Mouse (Mus musculus): ENCODE results near the gene Meis3. TPM values are rescaled to one million over a fixed set of nuclear protein-coding genes. Genes with fewer than 3 reads are reported as not detected.
A peak's percentile ranks its signal among the peaks of the same experiment; 100 is the strongest.

The Meis3 gene
- total RNA-seq, 4 experiments from 2014 or later, result 11.5 to 27.5 (median 19.7) TPM

DNA sequence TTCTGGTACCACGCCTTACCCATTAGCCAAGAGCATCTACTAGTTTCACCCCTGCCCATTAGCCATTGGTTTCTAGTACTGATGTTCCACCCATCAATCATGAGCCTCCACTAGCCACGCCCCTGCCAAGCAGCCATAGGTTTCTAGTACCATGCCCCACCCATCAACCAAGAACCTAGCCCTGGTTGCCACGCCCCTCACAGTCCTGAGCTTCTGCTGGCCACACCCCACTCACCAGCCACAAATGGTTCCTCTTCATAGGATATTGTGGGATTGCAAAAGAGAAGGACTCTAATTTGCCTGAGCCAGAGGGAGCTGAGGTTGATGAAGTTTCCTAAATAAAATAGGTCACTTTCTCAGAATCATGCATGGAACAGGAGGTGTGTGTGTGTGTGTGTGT, 14.2 kb upstream of the Meis3 start:
- no peak for DNase-seq

DNA sequence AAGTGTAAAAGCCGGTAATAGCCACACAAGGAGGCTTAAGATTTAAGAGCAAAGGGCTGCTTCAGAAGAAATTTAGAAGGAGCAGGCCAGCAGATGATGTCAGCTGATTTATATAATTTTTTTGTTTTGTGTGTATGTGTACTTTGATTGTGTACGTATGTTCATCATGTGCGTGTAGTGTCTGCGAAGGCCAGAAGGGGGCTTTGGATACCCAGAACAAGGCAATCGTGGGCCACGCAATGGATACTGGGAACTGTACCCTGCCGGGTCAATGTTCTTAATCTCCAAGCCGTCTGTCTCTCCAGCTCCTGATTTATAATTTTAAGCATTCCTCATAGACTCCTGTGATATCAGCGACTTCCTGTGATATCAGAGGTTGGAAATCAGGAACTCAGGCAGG, 13.6 kb upstream of the Meis3 start:
- no peak for DNase-seq

DNA sequence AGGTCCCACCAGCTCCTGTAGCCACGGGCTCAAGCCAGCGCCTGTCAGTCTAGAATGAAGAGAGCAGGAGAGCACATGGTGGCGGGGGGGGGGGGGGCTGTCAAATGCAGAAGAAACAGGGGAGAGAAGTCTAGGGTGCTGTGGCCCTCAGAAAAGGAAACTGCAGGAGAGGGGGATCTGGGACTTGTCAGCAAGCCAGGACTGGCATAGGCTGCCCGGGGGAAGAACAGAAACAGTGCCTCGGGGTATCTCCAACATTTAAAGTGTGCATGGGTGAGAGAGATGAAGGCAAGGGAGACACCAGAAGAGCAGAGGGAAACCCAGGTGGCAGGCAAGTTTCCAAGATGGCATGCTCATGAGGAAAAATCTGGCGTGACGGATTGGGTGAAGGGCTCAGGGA, 12.9 kb upstream of the Meis3 start:
- no peak for DNase-seq

DNA sequence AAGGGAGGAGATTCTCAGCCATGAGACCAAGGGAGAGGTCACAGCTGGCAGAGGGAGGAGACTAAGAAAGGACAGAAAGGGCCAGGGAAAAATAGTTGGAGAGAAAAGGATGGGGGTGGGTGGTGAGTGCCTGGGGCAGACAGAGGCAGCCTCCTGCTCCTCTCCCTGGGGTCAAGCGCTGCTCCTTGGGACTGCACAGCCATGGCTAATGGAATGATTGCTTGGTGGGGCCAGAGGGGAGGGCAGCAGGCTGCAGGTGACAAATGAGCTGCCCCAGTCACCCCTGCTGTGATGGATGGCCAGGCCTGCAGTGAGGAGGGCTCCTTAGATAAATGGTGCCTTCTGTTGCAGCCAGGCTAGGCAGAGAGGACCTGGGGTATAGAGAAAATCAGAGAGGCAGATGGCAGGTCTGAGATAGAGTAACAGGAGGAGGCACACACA, 2.7 kb upstream of the Meis3 start:
- DNase-seq, result no peak

DNA sequence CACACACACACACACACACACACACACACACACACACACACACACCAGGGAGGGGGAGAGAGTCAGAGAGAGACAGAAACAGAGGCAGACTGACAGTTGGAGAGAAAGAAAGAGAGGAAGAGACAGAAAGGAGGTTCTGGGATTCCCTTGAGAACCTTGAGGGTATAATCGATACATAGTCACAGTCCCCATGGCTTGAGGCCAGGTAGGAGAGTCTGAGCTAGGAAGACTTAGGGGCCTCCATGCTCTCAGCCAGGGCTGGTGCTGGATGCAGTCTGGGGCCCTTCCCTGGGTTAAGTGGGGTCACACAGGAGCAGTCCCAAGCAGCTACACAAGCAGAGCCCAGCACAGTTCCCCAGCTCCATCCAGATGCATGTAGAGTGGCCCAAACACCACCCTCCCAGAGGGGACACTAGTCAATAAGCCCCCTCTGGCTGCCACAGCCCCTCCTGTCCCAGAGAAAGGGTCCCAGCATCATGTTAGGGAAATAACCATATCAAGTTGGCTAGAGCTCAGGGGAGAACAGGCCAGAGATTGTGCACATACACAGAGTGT, 2.2 kb upstream of the Meis3 start:
- DNase-seq, result no peak

DNA sequence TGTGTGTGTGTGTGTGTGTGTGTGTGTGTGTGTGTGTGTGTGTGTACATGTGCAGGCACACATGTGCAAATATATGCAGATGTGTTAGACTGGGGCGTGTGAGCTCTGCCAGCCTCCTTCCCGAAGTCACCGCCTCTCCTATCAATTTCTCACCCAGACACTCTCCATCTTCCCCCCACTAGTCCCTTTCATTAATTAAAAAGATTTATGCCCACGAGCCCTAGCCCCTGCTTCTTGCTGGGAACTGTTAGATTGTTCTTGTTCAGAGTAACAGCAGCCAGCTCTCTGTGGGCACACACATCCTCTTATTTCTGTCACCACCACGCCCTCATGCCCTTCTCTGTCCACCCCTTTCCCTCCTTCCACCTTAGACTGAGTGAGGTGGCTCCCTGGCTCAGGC, 1.7 kb upstream of the Meis3 start:
- no peak for DNase-seq

DNA sequence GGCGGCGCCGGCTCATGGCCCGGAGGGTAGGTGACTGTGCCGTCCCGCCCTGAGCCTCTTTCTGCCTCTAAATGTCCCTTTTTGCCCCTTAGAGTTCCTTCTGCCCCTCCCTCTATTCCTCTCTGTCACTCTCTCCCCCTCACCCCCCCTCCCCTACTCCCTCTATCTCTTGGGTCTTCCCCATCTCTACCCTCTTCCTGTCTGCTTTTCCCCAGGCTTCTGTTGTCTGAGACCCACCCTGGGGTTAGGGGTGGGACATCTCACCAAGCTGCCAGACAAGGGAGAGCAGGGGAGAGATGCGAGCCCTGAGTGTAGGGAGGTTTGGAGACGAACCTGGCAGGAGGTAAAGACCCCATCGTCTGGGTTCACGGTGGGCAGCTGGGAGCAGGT, 647 bp downstream of the Meis3 start:
- DNase-seq, result no peak

DNA sequence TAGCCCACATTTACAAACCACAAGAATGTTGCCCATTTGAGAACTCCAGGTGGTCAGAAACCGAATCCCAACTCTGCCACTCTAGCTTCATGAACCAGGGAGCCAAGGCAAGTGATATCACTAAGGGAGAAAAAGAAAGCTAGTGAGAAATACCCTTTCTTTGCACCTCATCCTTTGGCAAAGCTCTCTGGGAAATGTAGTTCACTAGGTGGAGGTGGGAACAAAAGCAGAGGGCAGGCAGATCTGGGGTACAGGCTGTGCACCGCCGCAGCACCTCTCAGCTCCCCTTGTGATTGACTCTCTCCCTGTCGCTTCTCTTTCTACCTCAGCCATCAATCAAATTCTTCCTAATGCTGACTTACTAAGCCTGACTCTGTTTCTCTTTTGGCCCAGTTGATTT, 3.2 kb downstream of the Meis3 start:
- DNase-seq, result no peak

DNA sequence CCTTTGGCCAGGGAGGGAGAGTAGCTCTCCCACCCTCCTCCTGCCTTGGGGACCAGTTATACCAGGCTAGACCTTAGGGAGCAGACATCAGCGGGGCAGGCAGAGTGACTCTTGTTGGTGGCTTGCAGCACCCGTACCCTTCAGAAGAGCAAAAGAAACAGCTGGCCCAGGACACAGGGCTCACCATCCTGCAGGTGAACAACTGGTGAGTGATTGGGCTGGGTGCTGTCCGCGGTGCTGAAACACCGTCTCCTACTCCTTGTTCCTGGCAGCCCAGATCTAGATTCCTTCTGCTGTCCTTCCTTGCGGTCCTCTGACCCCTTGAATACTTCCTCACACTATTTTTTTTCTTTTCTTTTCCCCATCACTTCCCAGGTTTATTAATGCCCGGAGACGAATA, 8.8 kb downstream of the Meis3 start:
- DNase-seq, result no peak

DNA sequence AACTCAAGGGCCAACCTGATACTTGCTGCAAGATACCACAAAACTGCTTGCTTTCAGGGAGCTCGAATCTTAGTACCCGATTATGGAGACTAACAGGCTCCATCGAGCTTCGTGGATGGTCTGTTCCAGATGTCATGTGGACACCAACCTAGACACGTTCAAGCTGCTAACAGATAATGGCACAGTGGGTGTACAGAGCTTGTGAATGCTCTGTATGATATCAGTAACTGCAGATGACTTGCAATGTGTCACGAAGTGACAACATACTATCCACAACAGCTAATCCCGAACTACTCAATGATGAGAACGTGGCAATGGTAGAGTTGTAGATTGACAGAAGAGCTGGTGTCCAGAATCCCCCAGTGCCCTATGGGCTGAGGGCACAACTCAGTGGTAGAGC, 12.6 kb downstream of the Meis3 start:
- DNase-seq, result no peak

DNA sequence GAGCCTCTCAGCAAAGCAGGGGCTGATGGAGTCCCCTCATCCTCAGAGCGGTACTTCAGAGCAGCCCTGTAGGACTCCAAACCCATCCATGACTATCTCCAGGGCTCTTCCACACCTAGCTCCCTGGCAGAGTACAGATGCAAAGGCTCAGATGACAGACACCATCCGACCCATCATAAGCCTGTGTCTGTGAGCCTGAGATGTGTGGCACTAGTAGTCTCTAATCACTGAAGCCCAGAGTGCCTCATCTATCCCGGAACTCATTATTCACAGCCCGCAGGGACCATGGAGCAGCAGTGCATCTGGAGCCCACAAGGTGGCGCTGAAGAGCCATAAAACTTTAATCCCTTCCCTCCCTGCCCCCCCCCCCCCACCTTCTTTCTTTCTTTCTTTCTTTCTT, 17.4 kb downstream of the Meis3 start:
- DNase-seq, result peak; percentile 47

DNA sequence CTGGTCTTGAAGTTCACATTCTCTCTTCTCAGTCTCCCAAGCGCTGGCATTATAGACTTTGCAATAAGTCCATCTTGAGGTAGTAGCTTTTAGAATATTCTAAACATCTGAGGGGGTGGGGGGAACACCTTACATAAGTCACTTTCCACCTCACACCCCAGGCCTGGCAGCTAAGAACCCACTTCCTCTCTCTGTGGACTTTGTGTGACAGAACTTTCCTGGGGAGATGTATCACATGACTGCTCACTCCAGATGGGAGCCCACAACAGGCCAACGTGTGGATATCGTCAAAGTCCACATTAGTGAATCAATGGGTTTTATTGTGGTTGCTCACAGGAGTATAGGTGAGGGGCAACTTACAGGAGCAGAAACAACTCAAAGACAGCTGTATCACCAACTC, 18.8 kb downstream of the Meis3 start:
- no peak for DNase-seq

DNA sequence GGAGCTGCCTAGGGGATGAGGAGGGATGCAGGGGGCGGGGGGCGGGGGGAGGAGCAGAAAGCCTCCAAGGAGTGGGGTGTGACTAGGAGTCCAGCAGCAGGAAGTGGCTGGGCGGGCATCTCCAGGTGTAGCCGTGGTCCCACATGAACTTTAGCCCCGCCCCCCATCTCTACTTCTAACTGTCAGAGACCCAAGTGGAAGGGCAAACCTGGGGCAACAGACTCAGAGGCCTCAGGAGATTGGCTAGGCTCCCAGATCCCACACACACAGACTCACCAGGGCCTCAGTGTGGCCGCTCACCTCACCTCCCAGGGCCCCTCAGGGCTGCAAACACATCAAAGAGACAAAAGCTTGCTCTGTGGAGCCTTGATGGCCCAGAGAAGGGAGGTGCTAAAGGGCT, 21.7 kb downstream of the Meis3 start:
- DNase-seq, result no peak

DNA sequence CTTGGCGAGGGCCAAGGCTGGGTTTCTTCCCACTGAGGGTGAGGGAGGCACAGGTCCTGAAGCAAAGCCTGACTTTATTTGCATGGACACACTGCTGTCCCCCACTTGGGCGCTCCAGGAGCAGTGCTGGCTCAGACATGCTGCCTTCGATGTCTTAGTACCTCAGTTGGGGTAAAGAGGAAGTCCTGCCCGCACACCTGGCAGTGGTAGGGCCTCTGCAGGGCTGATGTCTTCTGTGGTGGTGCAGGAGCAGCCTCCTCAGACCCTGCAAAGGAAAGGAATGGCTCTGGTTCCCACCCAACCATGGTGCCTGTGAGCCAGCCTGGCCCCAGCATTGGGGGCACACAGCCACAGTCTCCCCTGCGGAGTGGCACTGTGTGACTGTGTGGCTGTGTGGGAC, 22.3 kb downstream of the Meis3 start:
- DNase-seq, result no peak

DNA sequence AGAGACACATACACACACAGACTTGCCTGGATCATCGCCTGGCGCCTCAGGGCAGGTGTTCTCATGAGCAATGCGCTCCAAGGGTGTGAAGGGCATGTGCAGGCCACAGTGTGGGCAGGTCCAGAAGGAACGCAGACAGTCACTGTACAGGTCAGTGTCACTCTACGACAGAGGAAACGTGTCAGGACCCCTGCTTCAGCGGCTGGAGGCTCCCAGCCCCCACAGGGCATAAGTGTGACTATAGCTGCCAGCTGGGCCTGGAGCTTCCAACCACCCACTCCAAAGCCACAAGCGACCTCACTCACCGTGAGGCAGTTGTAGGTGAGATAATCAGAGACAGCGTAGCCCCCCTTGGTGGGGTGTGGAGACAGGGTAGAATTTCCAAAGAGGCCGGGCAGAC, 23.6 kb downstream of the Meis3 start:
- DNase-seq, result no peak

DNA sequence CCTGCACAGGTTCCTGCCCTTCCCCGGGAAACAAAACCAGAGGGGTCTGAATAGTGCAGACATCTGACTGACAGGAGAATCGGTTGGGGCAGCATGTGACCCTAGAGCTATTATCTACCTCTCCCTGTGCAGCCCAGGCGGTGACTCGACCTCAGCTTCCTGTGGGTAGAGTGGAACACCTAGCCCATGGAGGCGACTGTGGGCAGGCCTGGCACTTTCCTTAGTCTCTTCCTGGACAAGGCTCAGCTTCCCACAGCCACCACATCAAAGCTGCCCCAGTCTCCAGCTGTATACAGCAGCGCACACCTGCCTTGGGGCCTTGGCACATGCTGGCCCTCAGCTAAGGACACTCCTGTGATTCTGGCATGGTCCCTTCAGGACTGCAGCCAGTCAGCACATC, 26.2 kb downstream of the Meis3 start:
- DNase-seq, result no peak

DNA sequence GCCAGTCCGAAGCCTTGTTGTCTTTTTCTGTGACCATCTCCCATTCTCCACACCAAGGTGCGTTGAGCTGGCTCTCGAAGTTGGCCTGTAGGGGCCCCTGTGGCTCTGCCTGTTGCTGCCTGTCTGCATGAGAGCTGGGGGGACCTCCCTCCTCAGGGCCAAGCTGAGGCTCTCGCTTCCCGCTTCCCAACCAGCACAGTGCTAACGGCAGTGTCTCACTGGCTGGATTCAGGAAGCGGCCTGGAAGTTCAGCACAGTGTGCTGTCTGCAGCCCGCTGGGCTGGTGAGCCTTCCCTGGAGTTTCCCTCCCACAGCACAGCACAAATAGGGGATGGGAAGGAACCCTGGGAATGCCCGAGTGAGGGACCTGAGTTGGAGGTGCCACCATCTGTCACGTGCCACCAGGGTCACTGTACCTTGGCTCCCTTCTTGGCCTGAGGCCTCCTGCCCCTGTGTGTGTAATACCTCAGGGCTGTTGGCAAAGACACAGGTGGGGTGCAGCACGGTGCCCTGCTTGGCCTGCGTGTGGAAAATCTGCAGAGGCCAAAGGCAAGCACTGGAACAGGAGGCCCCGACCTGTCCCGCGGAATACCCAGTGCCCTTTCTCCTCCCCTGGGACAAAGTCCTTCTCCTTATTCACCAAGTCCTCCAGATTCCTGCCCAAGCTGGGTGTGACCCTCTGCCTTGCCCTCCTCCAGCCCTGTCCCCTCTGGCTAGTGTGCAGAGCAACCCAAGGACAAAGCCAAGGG, 28.0 kb downstream of the Meis3 start:
- DNase-seq, result no peak

DNA sequence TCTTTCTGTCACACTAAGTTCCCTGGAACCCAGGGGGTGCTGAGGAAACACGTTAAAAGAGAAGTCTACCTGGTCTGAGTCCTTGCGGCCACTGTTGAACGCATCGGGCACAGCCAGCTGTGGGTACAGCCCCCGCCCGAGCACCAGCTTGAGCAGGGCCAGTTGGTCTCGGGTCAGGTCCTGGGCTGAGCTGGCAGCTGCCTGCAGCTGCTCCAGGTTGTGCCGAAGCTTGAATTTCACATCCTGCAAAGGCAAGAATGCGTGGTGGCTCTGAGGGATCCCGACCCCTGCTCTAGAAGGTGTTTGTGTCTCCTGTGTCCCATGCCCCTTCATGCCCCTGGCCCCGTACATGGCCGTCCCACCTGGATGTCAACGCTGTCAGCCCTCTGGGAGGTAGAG, 28.6 kb downstream of the Meis3 start:
- DNase-seq, result no peak

DNA sequence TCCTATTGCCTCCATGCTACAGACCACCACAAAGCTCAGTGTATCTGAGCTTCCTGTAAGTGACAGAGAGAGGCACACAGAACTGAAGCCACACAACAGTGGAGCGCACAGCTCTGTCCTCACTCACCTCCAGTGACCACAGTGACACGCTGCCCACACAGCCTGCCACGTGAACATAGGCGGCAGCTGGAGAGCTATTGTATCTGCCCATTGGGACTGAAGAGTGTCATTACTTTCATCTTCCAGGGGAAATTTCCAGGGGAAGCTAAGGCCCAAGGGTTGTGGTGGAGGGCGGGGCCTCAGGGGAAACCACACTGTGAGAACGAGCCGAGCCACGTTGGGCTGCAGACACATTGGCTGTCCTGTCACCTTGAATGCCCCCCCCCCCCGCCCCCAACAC, 29.9 kb downstream of the Meis3 start:
- DNase-seq, result no peak

DNA sequence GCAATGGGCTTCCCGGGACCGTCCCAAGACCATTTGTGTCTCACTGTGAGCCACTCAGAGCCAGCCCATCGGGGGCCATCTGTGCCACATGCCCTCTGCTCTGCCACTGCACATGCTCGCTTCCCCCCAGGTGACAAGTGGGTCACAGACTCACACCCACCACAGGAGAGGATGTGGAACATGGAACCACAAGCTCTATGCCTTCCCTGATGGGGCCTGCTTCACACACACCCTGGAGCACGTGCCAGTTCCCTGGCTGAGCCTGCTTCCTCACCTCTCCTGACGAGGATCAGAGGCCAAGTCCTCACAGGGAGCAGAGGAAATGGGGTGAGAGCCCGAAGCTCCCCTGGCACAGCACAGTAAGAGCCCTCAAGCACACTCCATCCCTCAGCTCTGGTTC, 32.2 kb downstream of the Meis3 start:
- DNase-seq, result no peak

DNA sequence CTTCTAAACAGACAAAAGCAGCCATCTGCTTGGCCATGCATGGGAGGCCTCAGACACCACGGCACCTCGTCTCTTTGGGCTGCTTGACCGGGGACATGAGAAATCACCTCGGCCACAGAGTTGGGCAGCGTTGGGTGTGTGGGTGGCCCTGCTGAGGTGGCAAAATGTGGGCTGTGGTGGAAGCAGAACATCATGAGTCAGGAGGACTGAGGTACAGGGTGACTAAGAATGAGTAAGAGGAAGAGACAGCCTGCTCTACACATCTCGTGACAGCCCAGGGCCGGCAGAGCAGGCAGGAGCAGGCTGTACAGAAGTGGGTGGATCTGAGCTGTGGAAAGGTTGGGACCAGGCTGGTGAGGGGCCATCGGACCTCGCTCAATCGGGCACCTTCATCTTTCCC, 32.6 kb downstream of the Meis3 start:
- peak; percentile 41 for DNase-seq

DNA sequence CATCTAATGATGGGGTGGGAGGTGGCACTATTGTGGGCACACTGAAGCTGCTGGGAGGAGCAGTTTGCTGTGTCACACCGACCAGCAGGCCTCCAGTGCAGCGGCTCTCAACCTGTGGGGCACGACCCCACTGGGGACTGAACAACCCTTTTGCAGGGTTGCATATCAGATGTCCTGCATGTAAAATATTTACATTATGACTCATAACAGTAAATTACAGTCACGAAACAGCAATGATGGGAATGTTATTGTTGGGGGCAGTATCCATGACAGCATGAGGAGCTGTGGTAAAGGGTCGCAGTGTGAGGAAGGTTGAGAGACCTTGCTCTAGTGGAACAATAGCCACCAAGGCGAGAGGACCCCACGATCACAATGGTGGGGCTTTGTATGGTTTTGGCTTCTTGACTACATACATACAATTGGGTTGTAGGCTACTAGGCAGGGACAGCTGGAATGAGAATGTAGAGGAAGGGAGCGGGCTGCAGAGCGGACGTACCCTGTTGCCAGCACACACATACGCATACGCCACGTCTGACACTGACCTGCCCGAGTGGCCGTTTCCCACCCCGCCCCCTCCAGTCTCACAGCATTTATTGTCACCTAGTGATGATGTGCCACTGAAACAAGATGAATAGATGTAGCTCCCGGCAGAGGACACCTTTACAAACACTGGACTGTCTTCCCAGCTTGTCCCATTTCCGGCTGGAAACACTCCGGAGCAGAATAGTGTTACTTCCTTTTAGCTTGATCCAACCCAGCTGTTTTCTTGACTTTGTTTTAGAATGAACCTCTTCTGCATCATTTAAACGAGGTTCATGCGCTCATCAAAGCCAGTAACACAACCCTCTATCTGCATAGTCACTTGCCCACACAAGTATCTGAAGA, 34.1 kb downstream of the Meis3 start:
- no peak for DNase-seq

DNA sequence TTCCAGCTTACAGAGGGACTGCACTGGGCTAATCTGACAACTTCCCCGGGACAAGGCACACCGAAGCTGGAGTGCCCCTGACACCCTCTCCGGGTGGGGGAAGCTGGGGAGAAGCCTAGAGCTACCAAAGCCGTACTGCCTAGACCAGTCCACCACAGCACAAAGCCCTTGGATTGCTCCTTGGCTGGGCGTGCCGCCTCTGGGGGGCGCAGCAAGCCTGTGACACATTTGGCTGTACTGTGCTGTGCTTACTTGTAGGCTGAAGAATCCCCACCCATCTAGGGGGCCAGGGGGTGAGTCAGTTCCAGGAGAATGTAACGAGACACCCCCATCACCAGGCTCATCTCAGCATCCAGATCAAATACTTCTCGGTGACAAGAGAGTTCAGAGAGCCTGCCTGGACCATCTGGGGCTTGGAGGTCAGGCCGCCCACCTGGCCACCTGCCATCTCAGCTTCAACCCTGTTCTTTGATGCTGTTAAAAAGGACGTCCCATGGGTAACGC, 36.0 kb downstream of the Meis3 start:
- DNase-seq, result no peak

DNA sequence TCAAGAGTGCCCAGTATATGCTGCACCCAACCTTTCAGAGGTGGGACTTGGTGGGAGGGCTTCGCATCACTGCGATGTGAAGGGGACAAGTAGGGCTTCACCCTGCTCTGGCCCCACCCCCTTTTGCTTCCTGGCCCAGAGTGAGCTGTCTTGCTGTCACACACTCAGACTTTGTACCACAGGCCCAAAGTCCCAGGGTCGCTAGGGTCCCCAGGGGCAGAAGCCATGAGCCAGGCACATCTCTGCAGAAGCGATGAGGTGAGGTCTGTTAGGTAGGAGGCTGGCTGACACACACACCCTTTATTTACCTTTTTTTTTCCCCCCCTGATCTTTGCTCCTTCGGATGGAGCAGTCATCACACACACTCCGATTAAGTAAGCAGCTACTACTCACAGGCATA, 38.3 kb downstream of the Meis3 start:
- DNase-seq, result no peak
